Mouse (Mus musculus) neural tube, embryonic 15.5 days (tissue): ENCODE measurements around the gene Sprr2b. TPM values are rescaled to one million over a fixed set of nuclear protein-coding genes. Genes with fewer than 3 reads are reported as not detected.

Source experiments
- ATAC-seq: fragments of 200-750 bp; cut with Nextera tagmentation; 2 replicates; pipeline ENCODE4 v1.8.0; 2017; ENCODE audit warnings: mild to moderate bottlenecking, moderate TSS enrichment, moderate library complexity; ENCODE audit not compliant: low FRiP score
- H3K27ac ChIP-seq: fragments of 300-500 bp; sonication (generic); replicated peaks from 2 replicates; pipeline ENCODE4 v1.5.1; 2015; ENCODE audit warnings: mild to moderate bottlenecking, inconsistent platforms
- H3K27me3 ChIP-seq: fragments of 300-500 bp; sonication (generic); replicated peaks from 2 replicates; pipeline ENCODE4 v1.6.1; 2015; ENCODE audit warnings: inconsistent platforms
- H3K36me3 ChIP-seq: fragments of 300-500 bp; sonication (generic); 2 replicates; pipeline ENCODE4 v1.6.1; 2015; ENCODE audit warnings: inconsistent platforms
- H3K4me1 ChIP-seq: fragments of 300-500 bp; sonication (generic); 2 replicates; pipeline ENCODE4 v1.6.1; 2015; ENCODE audit warnings: inconsistent platforms
- H3K4me2 ChIP-seq: fragments of 300-500 bp; sonication (generic); 2 replicates; pipeline ENCODE4 v1.6.1; 2015; ENCODE audit warnings: inconsistent platforms, mild to moderate bottlenecking, moderate library complexity
- H3K4me3 ChIP-seq: fragments of 300-500 bp; sonication (generic); replicated peaks from 2 replicates; pipeline ENCODE4 v1.5.1; 2015; ENCODE audit warnings: mild to moderate bottlenecking, inconsistent platforms
- H3K9ac ChIP-seq: fragments of 300-500 bp; sonication (generic); replicated peaks from 2 replicates; pipeline ENCODE4 v1.6.1; 2015; ENCODE audit warnings: mild to moderate bottlenecking, inconsistent platforms
- H3K9me3 ChIP-seq: fragments of 300-500 bp; sonication (generic); replicated peaks from 2 replicates; pipeline ENCODE4 v1.6.1; 2016; ENCODE audit warnings: inconsistent platforms
- WGBS: fragments of 180-500 bp; shearing (Covaris S2); methylation state at CpG from one replicate; pipeline ENCODE4 v1.1.7; 2015; ENCODE audit warnings: mixed read lengths; 5-methylcytosine and 5-hydroxymethylcytosine counted together
- polyA plus RNA-seq: library from polyadenylated mRNA; unstranded; fragments of >200 nt; fragmentation: Nextera tagmentation; extraction: Ambion mirVana; gene quantifications from 2 replicates; pipeline ENCODE4 v1.2.1, GENCODE M21; 2015

Gene Sprr2b
- polyA plus RNA-seq, 1 experiment from 2014 or later, result 0.20 TPM

DNA sequence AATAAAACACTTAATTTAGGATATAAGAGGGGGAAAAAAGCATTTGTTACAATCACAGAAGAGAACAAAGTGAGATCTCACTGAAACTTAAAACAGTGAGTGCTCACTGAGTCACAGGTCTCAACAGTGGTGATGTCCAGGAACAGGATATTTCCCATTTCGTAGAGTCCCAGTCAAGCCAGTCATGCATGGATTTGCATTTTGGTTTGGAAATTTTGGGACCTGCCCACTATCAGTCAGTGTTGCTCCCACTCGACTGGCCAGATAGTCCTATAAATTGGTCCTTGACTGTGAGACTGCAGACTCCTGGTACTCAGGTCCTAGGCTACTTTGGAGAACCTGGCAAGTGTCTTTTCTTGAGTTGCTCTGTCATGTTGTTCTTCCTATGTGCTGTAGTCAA lies 35.4 kb downstream of the Sprr2b start, which contains the start of gene Sprr2e:
Sprr2e (plus strand) TSS at position 301 of the 400 bp plus-strand sequence.
- Histone ChIP-seq H3K9ac (no peak within 1 kb of the TSS), H3K9me3 (no peaks in the 10 kb centered on the region), H3K27ac (no peak within 1 kb of the TSS), H3K36me3 (no peaks in the 10 kb centered on the region), H3K4me2 (no peak within 1 kb of the TSS), H3K4me3 (no peak within 1 kb of the TSS), H3K4me1 (no peaks in the 10 kb centered on the region), H3K27me3 (no peaks in the 10 kb centered on the region)
- ATAC-seq, result no peak
- WGBS, result 83% methylated on average over 2 of the region's 2 CpGs

- no peaks in the 10 kb centered on the region for H3K4me1 ChIP-seq
- H3K27ac ChIP-seq, result no peak overlapping the region
- no peaks in the 10 kb centered on the region for H3K27me3 ChIP-seq
- H3K36me3 ChIP-seq, result no peaks in the 10 kb centered on the region
- H3K4me3 ChIP-seq, result no peak overlapping the region
- no peaks in the 10 kb centered on the region for H3K9me3 ChIP-seq
- ATAC-seq, result no peak
- no peak overlapping the region for H3K4me2 ChIP-seq
- no peak overlapping the region for H3K9ac ChIP-seq
These were observed 45.2 kb downstream of the Sprr2b start for GRCm38 (mm10) chr3:92361619-92362018.

DNA sequence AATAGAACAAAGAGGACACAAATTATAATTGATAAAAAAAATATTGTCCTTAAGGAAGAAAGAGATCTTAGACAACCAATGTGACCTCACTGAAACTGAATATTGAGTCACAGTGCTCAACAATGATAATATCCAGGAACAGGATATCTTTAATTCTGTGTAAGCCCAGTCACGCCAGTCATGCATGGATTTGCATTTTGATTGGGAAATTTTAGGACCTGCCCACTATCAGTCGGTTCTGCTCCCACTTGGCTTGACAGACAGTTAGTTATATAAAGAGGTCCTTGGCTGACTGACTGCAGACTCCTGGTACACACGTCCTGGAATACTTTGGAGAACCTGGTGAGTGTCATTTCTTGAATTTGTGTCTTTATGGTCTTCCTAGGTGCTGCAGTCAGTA lies 48.5 kb downstream of the Sprr2b start, which contains the start of gene Sprr2f:
Sprr2f (plus strand) TSS at position 301 of the 400 bp plus-strand sequence.
- Histone ChIP-seq H3K4me1 (no peaks in the 10 kb centered on the region), H3K36me3 (no peaks in the 10 kb centered on the region), H3K27me3 (no peaks in the 10 kb centered on the region), H3K9ac (no peak within 1 kb of the TSS), H3K27ac (no peak within 1 kb of the TSS), H3K9me3 (no peaks in the 10 kb centered on the region), H3K4me3 (no peak within 1 kb of the TSS), H3K4me2 (no peak within 1 kb of the TSS)
- no peak for ATAC-seq
- WGBS, result 74% methylated on average over 3 of the region's 3 CpGs

Other genes starting within 250 kb of the Sprr2b start
- gene Lor, start 233.5 kb upstream of the Sprr2b start, polyA plus RNA-seq, result 8.6 and 9.6 TPM in 2 replicates
- gene Prr9, start 192.7 kb upstream of the Sprr2b start, polyA plus RNA-seq, result not detected in 2 replicates
- not detected in 2 replicates for gene Lelp1, start 173.9 kb upstream of the Sprr2b start, polyA plus RNA-seq
- 0.80 TPM in 1 of 2 replicates, not detected in the other for gene Sprr2a1, start 100.8 kb upstream of the Sprr2b start, polyA plus RNA-seq
- gene Sprr2a2, start 100.7 kb upstream of the Sprr2b start, polyA plus RNA-seq, result 66.4 TPM in 1 of 2 replicates, not detected in the other
- gene Sprr2a3, start 31.2 kb upstream of the Sprr2b start, polyA plus RNA-seq, result 5.6 TPM in 1 of 2 replicates, not detected in the other
- 0.38 TPM in 1 of 2 replicates, not detected in the other for gene Sprr2d, start 22.5 kb downstream of the Sprr2b start, polyA plus RNA-seq
- gene Sprr2e, start 35.5 kb downstream of the Sprr2b start, polyA plus RNA-seq, result not detected in 2 replicates
- gene Sprr2f, start 48.6 kb downstream of the Sprr2b start, polyA plus RNA-seq, result not detected in 2 replicates
- gene Sprr2h, start 69.1 kb downstream of the Sprr2b start, polyA plus RNA-seq, result not detected in 2 replicates
- not detected in 2 replicates for gene Sprr2i, start 91.4 kb downstream of the Sprr2b start, polyA plus RNA-seq
- gene Sprr2j-ps, start 101.5 kb downstream of the Sprr2b start, polyA plus RNA-seq, result not detected in 2 replicates
- gene Gm9774, start 112.8 kb downstream of the Sprr2b start, polyA plus RNA-seq, result 8.1 and 9.3 TPM in 2 replicates
- not detected in 2 replicates for gene Sprr2k, start 116.0 kb downstream of the Sprr2b start, polyA plus RNA-seq
- not detected in 2 replicates for gene Sprr1b, start 122.2 kb downstream of the Sprr2b start, polyA plus RNA-seq
- 0.14 TPM in 1 of 2 replicates, not detected in the other for gene Sprr3, start 142.1 kb downstream of the Sprr2b start, polyA plus RNA-seq
- gene Sprr1a, start 169.3 kb downstream of the Sprr2b start, polyA plus RNA-seq, result 0.52 and 1.6 TPM in 2 replicates
- not detected in 2 replicates for gene Sprr4, start 183.9 kb downstream of the Sprr2b start, polyA plus RNA-seq
- gene 2310046K23Rik, start 217.9 kb downstream of the Sprr2b start, polyA plus RNA-seq, result not detected in 2 replicates